Mouse (Mus musculus): Measurements from ENCODE around the gene Zp3. TPM values are rescaled to one million over a fixed set of nuclear protein-coding genes. Genes with fewer than 3 reads are reported as not detected.

The Zp3 gene
- polyA plus RNA-seq, 1 experiment: not detected

DNA sequence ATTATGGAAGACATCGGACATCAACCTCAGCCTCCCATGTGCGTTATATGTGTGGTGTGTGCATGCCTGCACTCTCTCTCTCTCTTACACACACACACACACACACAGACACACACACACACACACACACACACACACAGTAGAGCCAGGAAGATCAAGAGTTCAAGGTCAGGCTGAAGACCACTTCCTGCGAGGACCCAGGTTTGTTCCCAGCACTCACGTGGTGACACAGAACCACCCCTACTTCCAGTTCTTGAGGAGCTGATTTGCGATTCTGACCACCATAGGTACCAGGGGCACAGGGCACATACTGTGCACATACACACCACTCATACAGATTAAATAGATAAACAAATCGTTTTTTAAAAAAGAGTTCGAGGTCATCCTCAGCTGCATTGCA lies 8.0 kb upstream of the Zp3 start:
- Histone ChIP-seq H3K36me3 (ENCODE audit: control insufficient read depth, insufficient read depth) (no peaks in the 10 kb centered on the region), H3K79me3 (ENCODE audit: low read depth) (no peaks in the 10 kb centered on the region), H3ac (ENCODE audit: control insufficient read depth, insufficient read length, low read depth) (no peak overlapping the region), H3K27me3 (ENCODE audit: control insufficient read depth, insufficient read depth, insufficient read length) (no peaks in the 10 kb centered on the region), H3K79me2 (ENCODE audit: control insufficient read depth, insufficient read depth) (no peaks in the 10 kb centered on the region), H3K4me3 (ENCODE audit: insufficient read depth, poor library complexity, severe bottlenecking) (no peak overlapping the region)
- no peak for TF ChIP-seq CEBPB (IDR thresholded peaks at IDR 0.05; ENCODE audit: low read depth)
- no peak for TF ChIP-seq USF1 (IDR thresholded peaks at IDR 0.05; ENCODE audit: low read depth)

DNA sequence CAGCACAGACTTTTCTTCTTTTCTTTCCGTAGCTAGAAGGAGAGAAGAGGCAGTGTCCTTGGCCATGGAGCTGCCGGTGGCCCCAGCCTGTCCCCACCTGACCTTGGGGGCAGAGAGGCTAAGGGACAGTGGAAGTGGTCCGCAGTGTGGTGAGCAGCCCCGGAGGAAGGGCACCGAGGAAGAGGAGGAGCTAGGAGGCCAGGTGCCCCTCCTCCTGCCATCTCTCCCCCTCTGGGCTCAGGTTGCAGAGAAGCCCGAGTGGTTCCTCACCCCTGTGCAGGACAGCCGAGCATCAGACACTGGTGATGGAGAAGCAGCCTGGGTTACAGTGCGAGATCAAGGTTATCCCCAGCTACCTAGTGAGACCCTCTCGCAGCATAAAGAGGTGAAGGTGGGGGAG lies 5.5 kb upstream of the Zp3 start, which contains the start of gene Ssc4d:
TSS of gene Ssc4d (minus strand) at position 167 of the 400 bp plus-strand sequence.
- TF ChIP-seq CTCF (IDR thresholded peaks at IDR 0.05; ENCODE audit: control insufficient read depth, insufficient read depth, insufficient read length) (no peak), USF1 (IDR thresholded peaks at IDR 0.05; ENCODE audit: low read depth) (no peak), MAX (IDR thresholded peaks at IDR 0.05) (no peak), MYOD1 (IDR thresholded peaks at IDR 0.05; ENCODE audit: control insufficient read depth, insufficient read length, low read depth) (no peak), MYOG (IDR thresholded peaks at IDR 0.05; ENCODE audit: control insufficient read depth, extremely low read depth, insufficient read length) (no peak), CEBPB (IDR thresholded peaks at IDR 0.05; ENCODE audit: low read depth) (no peak), FOSL1 (IDR thresholded peaks at IDR 0.05; ENCODE audit: insufficient read depth, low read length, poor library complexity, severe bottlenecking) (no peak)
- H3K27me3 ChIP-seq (ENCODE audit: control insufficient read depth, insufficient read depth, insufficient read length): no peaks in the 10 kb centered on the region
- H3K4me3 ChIP-seq (ENCODE audit: insufficient read depth, poor library complexity, severe bottlenecking): no peak within 1 kb of the TSS
- no peaks in the 10 kb centered on the region for H3K79me2 ChIP-seq (ENCODE audit: control insufficient read depth, insufficient read depth)
- H3K79me3 ChIP-seq (ENCODE audit: low read depth): no peaks in the 10 kb centered on the region
- H3K36me3 ChIP-seq (ENCODE audit: control insufficient read depth, insufficient read depth): no peaks in the 10 kb centered on the region
- H3ac ChIP-seq (ENCODE audit: control insufficient read depth, insufficient read length, low read depth): no peak within 1 kb of the TSS

DNA sequence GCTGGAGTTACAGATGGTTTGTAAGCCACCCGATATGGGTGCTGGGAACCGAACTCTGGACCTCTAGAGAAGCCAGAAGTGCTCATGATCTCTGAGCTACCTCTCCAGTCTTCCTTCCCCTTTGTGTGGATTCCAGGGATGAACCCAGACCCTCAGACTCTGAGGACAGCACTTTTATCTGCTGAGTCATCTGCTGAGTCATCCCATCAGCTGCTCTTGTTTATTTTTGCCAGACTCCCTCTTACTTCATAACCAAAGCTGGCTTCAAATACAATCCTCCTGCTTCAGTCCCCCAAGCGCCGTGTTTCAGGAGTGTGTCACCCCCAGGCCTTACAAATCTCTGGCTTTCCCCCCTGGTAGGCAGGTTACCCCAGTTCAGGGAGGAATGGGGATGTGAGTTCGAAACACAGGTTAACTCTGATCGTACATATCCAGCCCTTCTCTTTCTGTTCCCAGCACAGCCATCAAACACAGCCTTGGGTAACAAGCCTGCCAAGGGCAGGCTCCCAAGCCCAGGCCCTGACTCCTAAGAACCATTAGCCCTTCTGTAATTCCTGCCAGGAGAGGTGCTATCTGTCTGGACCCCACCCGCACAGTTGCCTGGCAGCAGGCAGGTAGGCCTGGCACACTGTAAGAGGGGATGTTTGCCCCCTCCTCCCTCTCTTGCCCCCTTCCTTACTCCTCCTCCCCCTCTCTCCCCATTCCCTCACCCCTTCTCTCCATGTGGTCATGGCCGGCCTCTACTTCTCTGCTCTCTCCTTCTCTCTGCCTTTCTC lies 3.8 kb upstream of the Zp3 start:
- no peak overlapping the region for H3ac ChIP-seq (ENCODE audit: control insufficient read depth, insufficient read length, low read depth)
- H3K36me3 ChIP-seq (ENCODE audit: control insufficient read depth, insufficient read depth): no peaks in the 10 kb centered on the region
- TF ChIP-seq MAX (IDR thresholded peaks at IDR 0.05) (no peak), USF1 (IDR thresholded peaks at IDR 0.05; ENCODE audit: low read depth) (no peak), FOSL1 (IDR thresholded peaks at IDR 0.05; ENCODE audit: insufficient read depth, low read length, poor library complexity, severe bottlenecking) (no peak), CTCF (IDR thresholded peaks at IDR 0.05; ENCODE audit: control insufficient read depth, insufficient read depth, insufficient read length) (no peak), MYOG (IDR thresholded peaks at IDR 0.05; ENCODE audit: control insufficient read depth, extremely low read depth, insufficient read length) (no peak)
- no peak overlapping the region for H3K4me3 ChIP-seq (ENCODE audit: insufficient read depth, poor library complexity, severe bottlenecking)
- H3K79me3 ChIP-seq (ENCODE audit: low read depth): no peaks in the 10 kb centered on the region
- H3K79me2 ChIP-seq (ENCODE audit: control insufficient read depth, insufficient read depth): no peaks in the 10 kb centered on the region
- no peaks in the 10 kb centered on the region for H3K27me3 ChIP-seq (ENCODE audit: control insufficient read depth, insufficient read depth, insufficient read length)

DNA sequence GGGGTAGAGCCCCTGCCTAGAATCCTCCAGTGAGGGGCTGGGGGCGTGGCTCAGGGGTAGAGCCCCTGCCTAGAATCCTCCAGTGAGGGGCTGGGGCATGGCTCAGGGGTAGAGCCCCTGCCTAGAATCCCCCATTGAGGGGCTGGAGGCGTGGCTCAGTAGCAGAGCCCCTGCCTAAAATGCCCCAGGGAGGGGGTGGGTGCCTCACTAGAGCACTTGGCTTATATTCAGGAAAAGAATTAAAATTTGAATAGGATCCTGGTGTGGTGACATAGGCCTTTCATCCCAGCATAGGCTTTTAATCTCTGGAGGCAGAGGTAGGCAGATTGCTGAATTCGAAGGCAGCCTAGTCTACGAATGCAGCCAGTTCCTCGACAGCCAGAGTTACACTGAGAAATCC lies 518 bp upstream of the Zp3 start:
- H3K79me3 ChIP-seq (ENCODE audit: low read depth): no peaks in the 10 kb centered on the region
- H3K27me3 ChIP-seq (ENCODE audit: control insufficient read depth, insufficient read depth, insufficient read length): no peaks in the 10 kb centered on the region
- no peak overlapping the region for H3ac ChIP-seq (ENCODE audit: control insufficient read depth, insufficient read length, low read depth)
- no peak overlapping the region for H3K4me3 ChIP-seq (ENCODE audit: insufficient read depth, poor library complexity, severe bottlenecking)
- no peaks in the 10 kb centered on the region for H3K79me2 ChIP-seq (ENCODE audit: control insufficient read depth, insufficient read depth)
- TF ChIP-seq MAX (IDR thresholded peaks at IDR 0.05) (no peak), CTCF (IDR thresholded peaks at IDR 0.05; ENCODE audit: control insufficient read depth, insufficient read depth, insufficient read length) (no peak)
- H3K36me3 ChIP-seq (ENCODE audit: control insufficient read depth, insufficient read depth): no peaks in the 10 kb centered on the region

DNA sequence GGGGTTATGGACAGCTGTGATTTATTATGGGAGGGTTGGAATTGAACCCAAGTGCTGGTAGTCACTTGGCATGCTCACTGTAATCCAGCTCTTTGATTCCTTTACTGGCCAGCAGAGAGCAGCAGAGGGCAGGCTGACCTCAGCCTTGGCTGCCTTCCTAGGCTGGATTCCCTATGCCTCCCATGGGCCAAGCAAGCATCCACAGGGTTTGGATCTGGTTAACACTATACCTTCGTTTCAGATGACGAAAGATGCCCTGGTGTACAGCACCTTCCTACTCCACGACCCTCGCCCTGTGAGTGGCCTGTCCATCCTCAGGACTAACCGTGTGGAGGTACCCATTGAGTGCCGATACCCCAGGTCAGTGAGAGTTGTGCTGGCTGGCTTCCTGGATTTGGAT lies 2.5 kb downstream of the Zp3 start:
- no peaks in the 10 kb centered on the region for H3K79me3 ChIP-seq (ENCODE audit: low read depth)
- no peak for TF ChIP-seq MYOD1 (IDR thresholded peaks at IDR 0.05; ENCODE audit: control insufficient read depth, insufficient read length, low read depth)
- TF ChIP-seq CTCF (IDR thresholded peaks at IDR 0.05; ENCODE audit: control insufficient read depth, insufficient read depth, insufficient read length): peak; percentile 77
- no peaks in the 10 kb centered on the region for H3K36me3 ChIP-seq (ENCODE audit: control insufficient read depth, insufficient read depth)
- no peaks in the 10 kb centered on the region for H3K79me2 ChIP-seq (ENCODE audit: control insufficient read depth, insufficient read depth)
- H3K4me3 ChIP-seq (ENCODE audit: insufficient read depth, poor library complexity, severe bottlenecking): no peak overlapping the region
- H3ac ChIP-seq (ENCODE audit: control insufficient read depth, insufficient read length, low read depth): no peak overlapping the region
- no peaks in the 10 kb centered on the region for H3K27me3 ChIP-seq (ENCODE audit: control insufficient read depth, insufficient read depth, insufficient read length)

DNA sequence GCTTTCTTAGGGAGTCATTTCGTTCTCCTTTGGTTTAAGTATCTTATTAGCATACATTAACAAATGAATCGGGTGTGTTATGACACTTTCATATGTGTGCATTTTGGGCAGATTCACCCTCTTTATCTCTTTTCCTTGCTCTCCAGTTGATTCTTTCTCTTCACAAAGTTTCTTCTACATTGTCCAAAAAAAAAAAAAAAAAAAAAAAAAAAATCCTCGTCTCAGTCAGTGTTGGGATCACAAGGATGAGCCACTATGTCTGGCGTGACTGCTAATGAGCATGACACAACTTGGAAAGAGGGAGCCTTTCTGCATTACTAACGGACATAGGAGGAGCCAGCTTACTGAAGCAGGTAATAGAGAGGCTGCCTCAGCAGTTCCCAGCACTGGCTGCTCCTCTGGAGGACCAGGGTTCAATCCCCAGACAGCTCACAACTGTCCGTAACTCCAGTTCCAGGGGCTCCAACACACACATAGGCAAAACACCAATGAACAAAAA lies 4.7 kb downstream of the Zp3 start:
- Histone ChIP-seq H3K79me3 (ENCODE audit: low read depth) (no peaks in the 10 kb centered on the region), H3K4me3 (ENCODE audit: insufficient read depth, poor library complexity, severe bottlenecking) (no peak overlapping the region), H3K27me3 (ENCODE audit: control insufficient read depth, insufficient read depth, insufficient read length) (no peaks in the 10 kb centered on the region), H3ac (ENCODE audit: control insufficient read depth, insufficient read length, low read depth) (no peak overlapping the region), H3K79me2 (ENCODE audit: control insufficient read depth, insufficient read depth) (no peaks in the 10 kb centered on the region), H3K36me3 (ENCODE audit: control insufficient read depth, insufficient read depth) (no peaks in the 10 kb centered on the region)
- no peak for TF ChIP-seq USF1 (IDR thresholded peaks at IDR 0.05; ENCODE audit: low read depth)
- no peak for TF ChIP-seq FOSL1 (IDR thresholded peaks at IDR 0.05; ENCODE audit: insufficient read depth, low read length, poor library complexity, severe bottlenecking)
- TF ChIP-seq MYOD1 (IDR thresholded peaks at IDR 0.05; ENCODE audit: control insufficient read depth, insufficient read length, low read depth): no peak
- no peak for TF ChIP-seq CTCF (IDR thresholded peaks at IDR 0.05; ENCODE audit: control insufficient read depth, insufficient read depth, insufficient read length)
- no peak for TF ChIP-seq MYOG (IDR thresholded peaks at IDR 0.05; ENCODE audit: control insufficient read depth, extremely low read depth, insufficient read length)
- TF ChIP-seq CEBPB (IDR thresholded peaks at IDR 0.05; ENCODE audit: low read depth): no peak
